Mouse (Mus musculus): ENCODE results near the gene Tbc1d1. TPM values are rescaled to one million over a fixed set of nuclear protein-coding genes. Genes with fewer than 3 reads are reported as not detected.

Tbc1d1 gene
- polyA plus RNA-seq, 1 experiment from 2014 or later: 38.3 TPM

DNA sequence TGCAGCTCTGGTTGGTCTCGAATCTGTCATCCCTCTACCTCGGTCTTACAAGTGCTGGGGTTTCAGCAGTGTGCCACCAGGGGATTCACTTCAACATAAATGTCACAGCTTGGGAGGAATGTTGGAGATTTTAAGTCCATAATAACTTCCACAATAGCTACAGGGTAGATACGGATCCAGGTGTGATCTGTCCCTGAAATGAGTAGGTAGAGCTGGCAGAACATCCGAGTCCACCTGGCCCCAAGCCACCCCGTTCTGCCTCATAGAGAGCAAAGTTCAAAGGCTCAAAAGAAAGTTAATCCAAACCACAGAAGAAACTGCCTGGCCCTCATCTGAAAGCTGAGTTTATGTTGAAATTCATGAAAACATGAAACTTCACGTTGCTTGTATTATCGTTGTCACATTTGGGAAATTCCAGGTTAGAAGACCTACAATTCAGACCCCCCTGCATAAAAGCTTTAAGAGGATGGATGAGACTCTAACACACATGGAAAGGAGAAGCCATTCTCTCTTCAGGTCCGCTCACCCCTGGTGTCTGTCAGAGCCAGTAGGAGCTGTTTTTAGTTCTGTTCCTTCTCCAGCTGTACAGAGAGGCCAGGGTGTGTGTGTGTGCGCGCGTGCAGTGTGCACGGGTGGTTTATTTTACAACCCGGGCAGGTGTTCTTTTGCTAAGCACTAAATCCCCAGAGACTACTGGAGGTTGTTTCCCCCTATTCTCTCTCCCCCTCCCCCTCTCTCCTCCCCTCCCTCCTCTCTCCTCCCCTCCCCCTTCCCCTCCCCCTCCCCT lies 61.9 kb downstream of the Tbc1d1 start:
- Histone ChIP-seq H3K9me3 (no peaks in the 10 kb centered on the region), H3K4me1 (peaks cover 10% of the 10 kb centered on the region), H3K27ac (no peak overlapping the region), H3K27me3 (ENCODE audit: insufficient read depth, poor library complexity, severe bottlenecking) (no peaks in the 10 kb centered on the region), H3K4me3 (no peak overlapping the region), H3K36me3 (no peaks in the 10 kb centered on the region; the same call in 1 of the 2 replicates)
- 77% methylated on average over 13 of the region's 13 CpGs for WGBS
- peak; percentile 69 for DNase-seq (ENCODE audit: low spot score)

DNA sequence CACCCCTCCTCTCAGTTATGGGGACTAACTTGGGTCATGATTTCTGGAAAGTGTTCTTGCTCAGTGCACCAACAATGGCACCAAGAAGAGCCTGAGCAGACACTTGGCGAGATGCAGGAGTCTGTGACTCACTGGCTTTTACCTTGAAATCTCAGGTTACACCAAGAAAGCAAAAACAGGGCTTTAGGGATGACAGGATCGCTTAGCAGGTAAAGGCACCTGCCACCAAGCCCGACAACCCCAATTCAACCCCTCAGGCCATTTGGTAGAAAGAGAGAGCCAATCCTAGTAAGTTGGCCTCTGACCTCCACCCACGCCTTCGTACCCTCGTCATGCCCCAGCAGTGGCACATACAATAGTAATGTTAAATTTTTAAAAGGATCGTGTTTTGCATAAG lies 62.5 kb downstream of the Tbc1d1 start:
- peaks cover 10% of the 10 kb centered on the region for H3K4me1 ChIP-seq
- no peaks in the 10 kb centered on the region for H3K9me3 ChIP-seq
- 71% methylated on average over 7 of the region's 7 CpGs for WGBS

DNA sequence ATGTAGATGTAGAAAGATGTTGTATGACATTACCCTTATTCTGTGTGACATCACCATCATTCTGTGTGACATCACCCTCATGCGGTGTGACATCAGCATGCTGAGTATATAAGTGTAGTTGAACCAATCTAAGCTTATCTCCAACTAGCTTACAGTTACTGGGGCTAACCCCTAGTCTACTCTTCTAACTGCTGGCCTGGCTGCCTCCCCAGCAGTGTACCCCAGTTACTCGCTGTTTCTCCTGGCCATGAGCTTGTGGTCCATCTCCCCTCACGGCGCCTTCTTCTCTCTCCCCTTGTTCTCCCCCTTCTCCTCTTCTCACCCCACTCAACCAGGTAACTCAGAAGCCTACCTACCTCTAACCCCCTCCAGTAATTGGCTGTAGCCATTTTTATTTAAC lies 64.7 kb downstream of the Tbc1d1 start:
- DNase-seq (ENCODE audit: low spot score): peak; percentile 53
- 92% methylated on average over 4 of the region's 4 CpGs for WGBS
- Histone ChIP-seq H3K4me1 (peaks cover 10% of the 10 kb centered on the region), H3K27me3 (ENCODE audit: insufficient read depth, poor library complexity, severe bottlenecking) (no peaks in the 10 kb centered on the region), H3K27ac (no peak overlapping the region), H3K9me3 (no peaks in the 10 kb centered on the region), H3K36me3 (no peaks in the 10 kb centered on the region; the same call in 1 of the 2 replicates), H3K4me3 (no peak overlapping the region)

More for the DNA sequence above, 62.5 kb downstream of the Tbc1d1 start:
- Histone ChIP-seq H3K36me3 (no peaks in the 10 kb centered on the region; the same call in 1 of the 2 replicates), H3K4me3 (no peak overlapping the region), H3K27ac (no peak overlapping the region), H3K27me3 (ENCODE audit: insufficient read depth, poor library complexity, severe bottlenecking) (no peaks in the 10 kb centered on the region)
- peak; percentile 30 for DNase-seq (ENCODE audit: low spot score)

DNA sequence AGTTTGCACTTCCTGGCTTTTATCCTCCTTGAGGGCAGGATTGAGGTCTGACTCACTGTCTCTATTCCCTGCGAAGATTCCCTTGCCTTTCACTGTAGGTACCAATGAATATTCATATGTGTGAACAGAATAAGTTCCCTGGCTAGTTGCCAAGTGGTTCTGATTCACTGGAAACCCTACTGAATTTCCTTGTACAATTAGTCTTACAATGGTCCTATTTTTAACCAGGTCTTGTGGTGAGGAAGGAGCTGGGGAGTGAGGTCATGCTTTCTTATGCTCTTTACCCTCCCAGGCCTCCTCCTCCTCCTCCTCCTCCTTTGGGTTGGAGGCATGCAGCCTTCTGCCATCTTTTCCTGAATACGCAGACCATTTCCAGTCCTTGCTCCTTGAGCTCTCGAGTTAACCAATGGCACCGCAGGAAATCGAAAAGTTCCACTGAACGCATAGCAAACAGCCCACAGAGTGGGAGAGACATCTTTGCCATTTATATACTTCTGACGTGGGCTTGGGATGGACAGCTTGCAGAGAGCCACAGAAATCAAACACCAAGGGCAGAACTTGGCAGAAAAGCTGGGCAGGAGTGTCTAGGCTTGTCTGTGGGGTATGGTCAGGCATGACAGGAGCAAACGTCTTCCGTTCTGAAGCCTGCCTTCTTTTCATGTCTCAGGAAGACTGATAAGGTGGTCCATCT lies 68.8 kb downstream of the Tbc1d1 start:
- Histone ChIP-seq H3K4me3 (no peak overlapping the region), H3K9me3 (no peaks in the 10 kb centered on the region), H3K4me1 (no peaks in the 10 kb centered on the region), H3K27ac (no peak overlapping the region), H3K27me3 (ENCODE audit: insufficient read depth, poor library complexity, severe bottlenecking) (no peaks in the 10 kb centered on the region), H3K36me3 (no peaks in the 10 kb centered on the region; the same call in 1 of the 2 replicates)
- DNase-seq (ENCODE audit: low spot score): no peak
- WGBS: 81% methylated on average over 9 of the region's 9 CpGs

DNA sequence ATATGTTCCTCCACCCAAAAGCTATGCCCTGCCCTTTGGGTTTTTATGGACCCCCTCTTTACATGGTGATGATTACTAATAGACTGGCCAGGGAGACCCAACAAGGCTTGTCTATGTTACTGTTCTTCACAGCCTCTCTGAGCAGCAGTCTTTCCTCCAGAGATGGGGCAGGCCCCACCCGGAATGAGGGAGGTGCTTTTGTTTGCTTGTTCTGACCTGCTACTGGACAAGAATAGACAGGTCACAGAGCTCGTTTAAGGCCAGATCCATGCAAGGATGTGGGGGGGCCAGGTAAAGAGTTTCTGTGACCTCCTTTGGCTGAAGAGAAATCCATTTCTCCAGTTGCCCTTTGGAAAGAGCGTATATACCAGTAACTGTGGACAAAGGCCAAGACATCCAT lies 72.1 kb downstream of the Tbc1d1 start:
- no peaks in the 10 kb centered on the region for H3K9me3 ChIP-seq
- DNase-seq (ENCODE audit: low spot score): no peak
- H3K27me3 ChIP-seq (ENCODE audit: insufficient read depth, poor library complexity, severe bottlenecking): no peaks in the 10 kb centered on the region
- H3K4me1 ChIP-seq: peaks cover 15% of the 10 kb centered on the region
- no peak overlapping the region for H3K4me3 ChIP-seq
- H3K27ac ChIP-seq: no peak overlapping the region
- WGBS: 75% methylated on average over 3 of the region's 3 CpGs
- H3K36me3 ChIP-seq: no peaks in the 10 kb centered on the region

DNA sequence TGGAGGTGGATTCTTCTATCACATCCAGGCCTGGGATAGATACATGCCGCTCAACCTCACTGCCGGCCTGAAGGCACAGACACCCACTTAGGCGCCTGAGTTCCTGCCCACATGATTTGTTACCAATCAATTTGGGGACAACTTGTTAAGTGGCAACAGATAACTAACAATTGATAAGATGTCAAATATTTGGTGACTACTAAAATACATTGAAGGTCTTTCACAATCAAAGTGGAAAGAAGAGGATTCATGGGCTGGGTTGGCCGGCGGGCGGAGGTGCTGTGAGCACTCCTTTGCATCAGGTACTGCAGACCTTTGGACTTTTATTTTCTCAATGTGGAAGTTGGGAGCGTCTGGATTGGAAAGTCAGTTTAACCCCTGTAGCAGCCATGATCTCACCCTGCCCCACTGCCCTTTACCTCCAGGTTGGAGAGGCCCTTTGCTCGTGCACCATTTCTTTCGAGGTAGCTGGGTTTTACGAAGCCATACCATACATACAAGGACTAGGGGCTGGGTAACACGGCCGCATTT lies 73.3 kb downstream of the Tbc1d1 start:
- Histone ChIP-seq H3K27ac (peak overlapping the region; percentile 95), H3K36me3 (no peaks in the 10 kb centered on the region), H3K27me3 (ENCODE audit: insufficient read depth, poor library complexity, severe bottlenecking) (no peaks in the 10 kb centered on the region), H3K4me3 (peak overlapping the region; percentile 86), H3K9me3 (no peaks in the 10 kb centered on the region), H3K4me1 (peaks cover 24% of the 10 kb centered on the region)
- no peak for DNase-seq (ENCODE audit: low spot score)
- WGBS: 38% methylated on average over 12 of the region's 12 CpGs

DNA sequence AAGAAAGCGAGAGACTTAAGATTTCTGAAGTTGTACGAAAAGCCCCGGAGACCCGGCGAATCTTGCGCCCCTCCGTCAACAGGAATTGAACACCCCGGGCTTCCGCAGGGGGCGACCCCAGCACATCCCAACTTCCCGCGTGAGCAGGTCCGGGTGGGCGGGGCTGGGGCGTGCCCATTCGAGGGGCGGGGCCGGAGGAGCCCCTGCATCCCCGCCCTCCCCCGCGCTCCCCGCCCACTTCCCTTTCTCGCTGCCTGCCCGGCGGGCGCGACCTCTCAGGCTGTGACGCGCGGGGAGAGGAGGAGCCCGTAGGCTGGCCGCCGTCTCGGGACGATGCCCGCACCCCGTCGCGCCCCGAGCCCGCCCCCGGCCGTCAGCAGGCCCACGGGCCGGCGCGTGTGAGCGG lies 74.0 kb downstream of the Tbc1d1 start:
- no peaks in the 10 kb centered on the region for H3K9me3 ChIP-seq
- H3K4me1 ChIP-seq: peaks cover 31% of the 10 kb centered on the region
- no peaks in the 10 kb centered on the region for H3K36me3 ChIP-seq
- no peaks in the 10 kb centered on the region for H3K27me3 ChIP-seq (ENCODE audit: insufficient read depth, poor library complexity, severe bottlenecking)
- peak overlapping the region; percentile 95 for H3K27ac ChIP-seq
- peak; percentile 97 for DNase-seq (ENCODE audit: low spot score)
- H3K4me3 ChIP-seq: peak overlapping the region; percentile 86
- WGBS: under 1% methylated on average over 38 of the region's 48 CpGs

DNA sequence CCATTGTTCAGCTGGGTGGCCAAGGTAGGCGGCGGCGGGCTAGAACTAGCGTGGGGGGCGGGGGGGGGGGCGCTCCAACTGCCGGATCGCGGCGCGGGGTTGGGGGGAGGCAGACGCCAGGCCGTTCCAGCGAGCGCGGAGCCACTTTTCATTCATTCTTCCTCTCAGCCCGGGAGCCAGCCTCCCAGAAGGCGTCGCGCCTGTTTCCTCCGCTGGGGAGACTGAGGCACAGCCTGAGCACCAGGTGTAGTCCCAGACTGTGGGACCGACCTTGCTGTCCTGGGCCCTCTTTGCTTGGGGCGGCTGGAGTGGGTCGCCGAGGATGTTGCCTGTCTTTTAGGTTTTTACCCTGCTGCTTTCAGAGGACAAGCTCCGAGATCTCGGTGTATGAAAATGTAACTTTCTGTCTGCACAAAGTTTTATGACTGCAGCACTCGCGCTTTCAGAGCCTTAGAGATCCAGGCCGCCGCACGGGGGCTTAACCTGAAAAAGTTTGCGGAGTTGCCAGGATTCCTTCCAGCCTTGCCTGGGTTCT lies 74.5 kb downstream of the Tbc1d1 start:
- no peaks in the 10 kb centered on the region for H3K36me3 ChIP-seq
- WGBS: under 1% methylated on average over 26 of the region's 33 CpGs
- H3K27me3 ChIP-seq (ENCODE audit: insufficient read depth, poor library complexity, severe bottlenecking): no peaks in the 10 kb centered on the region
- peak overlapping the region; percentile 86 for H3K4me3 ChIP-seq
- no peaks in the 10 kb centered on the region for H3K9me3 ChIP-seq
- DNase-seq (ENCODE audit: low spot score): no peak
- H3K4me1 ChIP-seq: peaks cover 36% of the 10 kb centered on the region
- H3K27ac ChIP-seq: peak overlapping the region; percentile 95

DNA sequence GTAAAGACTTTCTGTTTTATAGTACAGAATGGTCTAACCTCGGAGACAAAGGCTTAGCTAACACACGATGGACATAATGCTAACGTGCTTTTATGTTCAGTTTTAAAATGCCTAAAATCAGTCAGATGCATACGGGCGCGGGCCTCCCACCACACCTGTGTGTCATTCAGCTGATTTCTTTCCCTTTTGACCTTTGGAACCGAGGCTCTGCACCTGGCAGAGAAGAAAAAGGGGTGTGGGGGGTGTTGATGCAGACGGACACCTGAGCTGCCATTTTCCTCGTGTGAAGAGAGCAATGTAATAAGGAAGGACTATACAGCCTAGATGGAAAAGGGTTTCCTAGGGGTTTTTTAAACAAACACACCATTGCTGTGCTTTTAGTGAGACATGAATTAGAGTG lies 76.8 kb downstream of the Tbc1d1 start:
- no peak overlapping the region for H3K4me3 ChIP-seq
- no peaks in the 10 kb centered on the region for H3K27me3 ChIP-seq (ENCODE audit: insufficient read depth, poor library complexity, severe bottlenecking)
- H3K36me3 ChIP-seq: no peaks in the 10 kb centered on the region
- no peak overlapping the region for H3K27ac ChIP-seq
- WGBS: 86% methylated on average over 9 of the region's 9 CpGs
- H3K4me1 ChIP-seq: peaks cover 54% of the 10 kb centered on the region
- DNase-seq (ENCODE audit: low spot score): no peak
- H3K9me3 ChIP-seq: no peaks in the 10 kb centered on the region

DNA sequence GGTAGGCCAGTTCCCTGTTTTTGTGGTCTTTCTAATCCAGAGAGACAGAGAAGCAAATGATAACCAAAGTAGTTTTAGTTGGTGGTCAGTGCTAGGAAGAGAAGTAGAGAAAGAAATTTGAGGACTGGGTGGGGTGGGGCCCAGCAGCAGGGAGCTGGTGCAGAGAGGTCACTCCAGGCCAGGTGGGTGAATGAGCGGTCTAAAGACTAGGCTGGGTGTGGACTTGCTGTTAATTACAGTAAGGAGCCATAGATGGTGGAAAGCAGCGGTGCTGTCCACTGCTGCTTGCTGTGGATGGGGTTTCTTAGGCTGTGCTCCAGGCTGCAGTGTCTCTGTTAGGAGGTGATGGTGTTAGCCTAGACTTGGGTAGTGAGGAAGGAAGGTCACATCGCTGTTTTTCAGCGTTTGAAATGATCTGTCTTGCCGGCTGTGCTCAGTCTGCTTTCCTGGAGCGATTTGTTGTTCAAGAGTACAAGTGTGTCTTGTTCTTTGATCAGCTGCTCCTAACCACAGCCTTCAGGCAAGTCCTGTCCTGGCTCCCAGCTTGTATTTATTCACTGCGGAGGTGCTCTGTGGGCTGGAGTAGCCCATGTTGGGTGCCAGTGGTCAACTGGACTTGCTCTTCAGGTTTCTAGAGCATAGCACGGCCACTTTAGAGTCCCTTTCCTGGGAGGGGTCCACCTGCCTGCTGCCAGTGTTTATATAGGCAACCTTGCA lies 78.3 kb downstream of the Tbc1d1 start:
- H3K4me3 ChIP-seq: no peak overlapping the region
- DNase-seq (ENCODE audit: low spot score): no peak
- no peaks in the 10 kb centered on the region for H3K27me3 ChIP-seq (ENCODE audit: insufficient read depth, poor library complexity, severe bottlenecking)
- no peaks in the 10 kb centered on the region for H3K36me3 ChIP-seq
- H3K4me1 ChIP-seq: peaks cover 60% of the 10 kb centered on the region
- 62% methylated on average over 8 of the region's 8 CpGs for WGBS
- no peak overlapping the region for H3K27ac ChIP-seq
- H3K9me3 ChIP-seq: no peaks in the 10 kb centered on the region

DNA sequence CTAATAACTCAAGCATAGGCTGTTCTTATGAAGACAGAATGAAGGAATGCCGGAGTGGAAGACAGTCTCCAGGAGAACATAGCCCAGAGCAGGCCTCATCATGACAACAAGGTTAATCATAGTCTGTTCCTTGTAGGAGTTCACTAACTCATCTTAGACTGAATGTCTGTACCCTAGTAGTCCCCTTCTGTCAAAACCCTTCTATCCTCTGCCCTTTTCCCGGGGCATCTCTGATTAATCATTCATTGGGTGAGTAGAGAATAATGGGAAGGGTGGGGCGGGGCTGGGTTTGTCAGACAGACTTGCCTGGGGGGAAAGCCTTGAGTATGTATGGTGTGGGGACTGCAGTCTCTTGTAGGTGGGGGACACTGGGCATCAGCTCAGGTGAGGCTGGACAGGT lies 79.1 kb downstream of the Tbc1d1 start:
- no peak overlapping the region for H3K4me3 ChIP-seq
- H3K27ac ChIP-seq: no peak overlapping the region
- no peaks in the 10 kb centered on the region for H3K36me3 ChIP-seq
- H3K9me3 ChIP-seq: no peaks in the 10 kb centered on the region
- 82% methylated on average over 3 of the region's 3 CpGs for whole genome bisulfite sequencing
- peaks cover 64% of the 10 kb centered on the region for H3K4me1 ChIP-seq
- no peak for DNase-seq (ENCODE audit: low spot score)
- H3K27me3 ChIP-seq (ENCODE audit: insufficient read depth, poor library complexity, severe bottlenecking): no peaks in the 10 kb centered on the region

DNA sequence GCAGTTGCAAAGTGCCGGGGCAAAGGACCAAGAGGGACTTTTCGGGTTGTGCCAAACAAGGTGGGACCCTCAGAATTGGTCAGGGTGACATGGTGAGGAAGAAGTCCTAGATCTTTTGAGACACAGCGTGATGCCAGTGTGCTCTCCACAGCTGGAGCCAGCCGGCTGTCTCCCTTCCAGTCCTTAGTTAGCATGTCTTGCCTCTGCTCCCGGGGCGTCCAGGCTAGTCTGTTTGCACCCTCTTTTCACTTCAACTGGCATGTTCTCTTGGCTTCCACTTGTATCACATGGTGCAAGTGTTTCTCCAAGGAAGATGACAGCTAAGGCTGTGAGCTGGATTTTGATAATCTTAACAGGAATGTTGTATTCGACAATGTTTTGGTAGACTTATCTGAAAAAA lies 80.5 kb downstream of the Tbc1d1 start:
- WGBS: 25% methylated on average over 7 of the region's 7 CpGs
- Histone ChIP-seq H3K4me1 (peaks cover 68% of the 10 kb centered on the region), H3K4me3 (no peak overlapping the region), H3K36me3 (no peaks in the 10 kb centered on the region), H3K9me3 (no peaks in the 10 kb centered on the region), H3K27me3 (ENCODE audit: insufficient read depth, poor library complexity, severe bottlenecking) (no peaks in the 10 kb centered on the region), H3K27ac (peak overlapping the region; percentile 42; the same call in 1 of the 2 replicates)
- DNase-seq (ENCODE audit: low spot score): no peak

All from heart, embryonic 10.5 days (tissue).